Mouse (Mus musculus) testis, postnatal 10 days (tissue): ENCODE results near the gene Vangl1.
"Not testable (repeated sequence)": the region's sequence is repeated elsewhere in the genome, so short reads cannot be mapped to it uniquely, and the experiment has no call there.

Experiments
- DNase-seq: peaks from one replicate; pipeline ENCODE4 v3.0.0; 2021; ENCODE audit warnings: low spot score

Vangl1 gene

GRCm38 (mm10) chr3:102203781-102204721 is at the start of gene Vangl1:
Gene Vangl1, minus strand, starts transcription at chr3:102204693.
- peak; percentile 84 for DNase-seq

GRCm38 (mm10) chr3:102253554-102253953 is 49.1 kb upstream of the Vangl1 start:
- peak; percentile 30 for DNase-seq

DNA sequence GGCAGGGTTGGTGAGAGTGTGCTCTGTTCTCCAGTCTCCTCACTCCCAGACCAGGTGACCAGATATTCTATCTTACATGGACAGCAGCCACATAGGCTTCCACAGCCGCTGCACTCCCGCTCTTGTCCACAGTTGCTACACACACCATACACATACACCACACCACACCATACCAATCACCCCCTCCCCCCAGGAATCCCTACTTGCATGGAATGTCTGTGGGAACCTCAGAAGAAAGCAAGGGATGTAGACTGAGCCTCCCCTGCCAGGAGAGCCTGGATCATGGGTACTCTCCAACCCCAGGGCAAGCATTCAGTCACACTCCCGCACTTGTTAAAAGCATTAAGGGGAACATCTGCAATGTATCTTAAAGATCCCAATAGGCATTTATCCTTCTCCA is 48.4 kb upstream of the Vangl1 start:
- peak; percentile 31 for DNase-seq

- DNase-seq = peak; percentile 25
Measured at GRCm38 (mm10) chr3:102250873-102251272, 46.4 kb upstream of the Vangl1 start.

DNA sequence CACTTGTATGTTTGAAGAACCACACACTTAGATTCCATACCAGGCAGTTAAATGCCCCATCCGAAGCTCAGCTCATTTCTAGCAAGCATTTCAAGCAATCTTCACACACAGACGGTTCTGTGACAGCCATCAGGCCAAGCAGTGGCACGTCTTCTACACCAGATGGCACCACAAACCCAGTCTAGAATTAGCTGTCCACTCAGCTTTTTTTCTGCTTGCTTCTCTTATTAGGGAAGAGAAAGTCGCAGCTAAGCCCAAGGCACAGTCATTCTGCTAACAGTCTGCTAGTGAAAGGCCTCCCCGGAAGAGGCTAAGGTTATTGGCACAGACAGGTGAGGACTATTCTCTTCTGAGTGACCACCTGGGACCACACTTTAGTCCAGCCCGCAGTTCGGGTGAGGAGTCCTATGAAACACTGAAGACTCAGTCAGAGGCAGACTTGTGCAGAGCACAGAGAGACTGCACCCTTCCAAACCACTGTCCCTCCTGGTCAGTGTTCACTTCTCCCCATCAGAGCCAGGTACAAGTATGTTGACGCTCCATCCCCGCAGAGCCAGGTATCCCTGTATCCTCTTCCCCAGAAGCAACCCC is 45.0 kb upstream of the Vangl1 start:
- peak; percentile 73 for DNase-seq

DNA sequence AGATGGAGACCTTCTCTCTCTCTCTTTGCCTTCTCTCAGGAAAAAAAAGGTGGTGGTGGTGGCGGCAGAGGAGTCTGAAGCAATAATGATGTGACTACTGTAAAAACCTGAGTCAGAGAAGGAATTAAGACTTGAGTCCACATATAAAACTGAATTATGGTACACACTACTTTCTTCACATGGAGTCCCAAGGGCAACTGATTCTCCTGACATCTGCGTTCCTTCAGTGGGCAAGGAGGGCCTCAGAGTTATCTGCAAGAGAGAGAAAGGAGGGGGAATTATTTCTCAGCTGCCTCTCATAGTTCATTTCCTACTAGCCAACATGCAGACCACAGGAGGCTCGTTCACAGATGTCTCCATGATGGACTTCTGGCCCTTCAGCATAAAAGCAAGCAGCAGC is 40.1 kb upstream of the Vangl1 start:
- peak; percentile 9 for DNase-seq

DNA sequence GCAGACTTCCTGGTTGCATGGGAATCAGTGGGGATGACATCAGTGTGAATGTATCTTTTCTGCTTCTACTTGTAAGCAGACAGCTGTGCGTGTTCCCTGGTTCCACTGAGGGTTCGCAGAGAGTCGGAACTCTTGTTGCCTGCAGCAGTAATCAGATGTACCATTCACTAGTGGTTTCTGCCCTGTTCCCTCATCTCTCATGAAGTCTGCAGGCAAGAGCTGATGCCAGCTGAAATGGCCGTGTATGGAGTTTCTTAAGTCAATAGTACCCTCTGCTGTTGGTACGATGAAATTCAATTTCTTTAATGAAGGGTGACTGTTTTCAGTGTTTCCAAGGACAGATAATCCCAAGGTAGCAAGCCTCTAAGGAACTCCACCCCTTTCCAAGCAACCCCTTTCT is 38.4 kb upstream of the Vangl1 start:
- peak; percentile 43 for DNase-seq

DNA sequence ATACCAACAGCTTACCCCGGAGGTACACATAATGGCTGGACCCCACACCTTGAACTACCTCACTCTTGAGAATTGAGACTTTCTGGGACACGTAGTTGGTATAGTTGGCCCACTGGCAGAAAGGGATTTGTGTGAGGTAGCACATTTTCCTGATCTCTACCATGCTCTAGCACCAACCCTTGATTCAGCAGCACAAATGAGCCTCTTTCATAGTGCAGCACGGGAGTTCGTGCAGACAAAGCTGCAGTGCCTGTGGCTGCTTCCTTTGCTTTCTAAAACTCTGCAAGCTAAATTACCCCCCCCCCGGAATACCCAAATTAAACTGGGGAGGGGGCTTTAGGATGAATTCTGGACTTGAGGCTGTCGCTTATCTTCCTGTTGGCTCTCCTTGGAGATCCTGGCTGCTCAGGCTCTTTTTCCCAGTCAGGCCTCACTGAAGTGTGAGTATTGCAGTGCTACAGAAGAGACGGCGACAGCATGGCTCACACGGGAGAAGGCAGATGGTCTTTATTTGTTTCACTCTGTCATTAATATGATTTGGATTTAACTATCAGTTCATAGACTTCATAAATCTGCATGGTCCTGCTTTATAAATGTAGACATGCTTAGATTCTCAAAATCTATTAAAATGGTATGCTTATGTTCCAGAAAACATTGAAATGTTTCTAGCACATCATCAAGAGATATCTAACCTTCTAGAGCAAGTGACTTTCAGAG is 27.1 kb upstream of the Vangl1 start:
- DNase-seq = no peak

- DNase-seq = peak; percentile 29
Measured at GRCm38 (mm10) chr3:102222756-102223155, 18.3 kb upstream of the Vangl1 start.

DNA sequence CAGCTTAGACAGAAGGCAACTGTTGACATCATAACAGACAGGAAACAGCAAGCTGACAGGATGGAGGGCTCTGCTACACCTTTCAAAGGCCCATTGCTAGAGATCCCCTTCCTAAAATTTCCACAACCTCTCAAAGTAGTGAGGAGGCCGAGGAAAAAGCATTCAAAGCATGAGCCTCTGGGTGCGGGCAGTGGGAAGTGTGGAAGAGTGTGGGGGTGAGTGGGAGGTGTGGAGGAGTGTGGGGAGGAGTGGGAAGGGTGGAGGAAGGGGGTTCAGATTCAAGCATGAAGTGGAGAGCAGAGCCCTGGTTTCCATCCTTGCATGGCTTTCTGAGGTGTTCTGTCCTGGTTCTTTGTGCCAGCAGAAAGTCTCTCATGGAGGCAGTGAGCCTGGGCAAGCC is 13.8 kb upstream of the Vangl1 start:
- peak; percentile 26 for DNase-seq

DNA sequence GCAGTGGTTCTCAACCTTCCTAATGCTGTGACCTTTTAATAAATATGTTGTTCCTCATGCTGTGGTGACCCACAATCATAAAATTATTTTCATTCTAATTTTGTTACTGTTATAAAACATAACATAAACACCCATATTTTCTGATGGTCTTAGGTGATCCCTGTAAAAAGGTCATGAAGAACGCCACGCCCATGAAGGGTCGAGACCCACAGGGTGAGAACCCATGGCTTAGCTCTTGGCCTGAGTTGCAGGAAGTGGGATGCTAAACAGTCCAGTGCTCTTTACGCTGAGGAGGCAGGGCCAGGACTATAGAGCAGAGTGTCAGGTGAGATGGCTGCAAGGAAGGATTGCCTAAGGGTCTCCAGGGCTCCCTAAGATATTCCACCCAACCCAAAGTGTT is 10.2 kb upstream of the Vangl1 start:
- no peak for DNase-seq

DNA sequence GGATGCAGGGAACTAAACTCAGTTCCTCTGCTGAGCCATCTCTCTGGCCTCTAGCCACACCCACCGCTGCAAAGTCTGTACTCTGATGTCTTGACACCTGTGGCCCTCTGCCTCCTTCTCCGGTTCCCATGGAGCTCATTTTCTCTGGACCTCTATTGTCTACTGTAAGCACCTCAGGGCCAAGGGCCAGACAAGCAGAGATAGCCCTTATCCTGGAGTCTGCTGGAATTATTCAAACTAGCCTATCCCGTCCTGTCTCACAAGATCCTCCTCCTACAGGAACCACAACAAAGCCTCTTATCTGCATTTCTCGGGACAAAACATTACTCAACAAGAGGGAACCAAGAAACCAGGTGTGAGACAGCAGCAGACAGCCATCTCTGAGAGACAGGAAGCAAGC is 9.8 kb upstream of the Vangl1 start:
- peak; percentile 34 for DNase-seq

- no peak for DNase-seq
Measured at GRCm38 (mm10) chr3:102212896-102213295, 8.4 kb upstream of the Vangl1 start.

GRCm38 (mm10) chr3:102212336-102212735 is 7.8 kb upstream of the Vangl1 start:
- no peak for DNase-seq

GRCm38 (mm10) chr3:102211340-102211739 is 6.8 kb upstream of the Vangl1 start:
- no peak for DNase-seq

DNA sequence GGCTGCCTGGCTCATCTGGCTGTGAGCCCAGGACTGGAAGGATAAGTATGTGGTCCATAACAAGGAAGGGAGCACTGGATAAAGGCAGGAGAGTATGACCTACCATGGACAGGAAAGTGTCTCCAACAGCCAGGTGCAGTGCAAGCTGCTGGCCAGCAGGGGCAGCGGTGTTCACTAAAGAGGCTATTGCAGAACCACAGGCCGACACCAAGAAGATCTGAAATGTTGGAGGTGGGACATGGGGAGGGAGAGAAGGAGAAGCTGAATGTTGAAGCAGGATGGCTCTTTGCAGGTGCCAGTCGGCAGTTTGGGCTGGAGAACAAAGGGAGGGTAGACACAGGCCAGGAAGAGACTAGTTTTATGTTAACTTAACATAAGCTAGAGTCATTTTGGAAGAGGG is 6.3 kb upstream of the Vangl1 start:
- DNase-seq = peak; percentile 67

DNA sequence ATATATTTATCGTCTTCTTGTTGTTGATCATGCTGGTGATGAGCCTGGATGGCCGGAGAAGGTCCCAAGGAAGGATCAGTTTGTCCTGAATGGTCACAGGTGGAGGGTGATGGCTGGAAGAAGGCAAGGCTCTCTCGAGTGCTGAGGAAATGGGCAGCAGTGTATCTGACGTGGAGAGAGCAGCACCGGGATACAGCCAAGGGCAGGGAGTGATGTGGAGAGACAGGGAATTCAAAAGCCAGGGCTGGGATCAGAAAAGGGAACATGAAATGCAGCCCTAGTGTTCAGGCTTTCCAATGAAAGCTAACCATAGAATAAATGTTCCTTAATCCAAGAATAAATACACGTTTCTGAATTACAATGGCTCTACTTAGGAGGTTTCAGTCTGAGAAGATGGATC is 4.4 kb upstream of the Vangl1 start:
- no peak for DNase-seq

DNA sequence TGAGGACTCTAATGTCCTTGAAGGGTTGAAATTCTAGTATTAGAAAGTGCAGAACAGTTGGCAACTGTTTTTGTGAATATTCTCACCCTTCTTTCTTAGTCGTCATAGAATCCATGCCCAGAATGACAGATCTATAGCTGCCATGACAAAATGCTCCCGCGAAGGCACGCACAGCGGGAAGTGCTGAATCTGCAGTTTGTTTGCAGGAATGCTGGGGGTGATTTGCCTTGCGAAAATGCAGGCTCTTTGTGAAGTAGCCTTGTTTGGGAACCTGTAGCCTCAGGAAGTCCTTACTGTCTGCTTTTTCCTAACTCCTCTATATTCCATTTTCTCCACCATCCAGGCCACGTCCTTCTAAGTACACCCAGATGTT is 951 bp upstream of the Vangl1 start:
- DNase-seq = no peak

DNA sequence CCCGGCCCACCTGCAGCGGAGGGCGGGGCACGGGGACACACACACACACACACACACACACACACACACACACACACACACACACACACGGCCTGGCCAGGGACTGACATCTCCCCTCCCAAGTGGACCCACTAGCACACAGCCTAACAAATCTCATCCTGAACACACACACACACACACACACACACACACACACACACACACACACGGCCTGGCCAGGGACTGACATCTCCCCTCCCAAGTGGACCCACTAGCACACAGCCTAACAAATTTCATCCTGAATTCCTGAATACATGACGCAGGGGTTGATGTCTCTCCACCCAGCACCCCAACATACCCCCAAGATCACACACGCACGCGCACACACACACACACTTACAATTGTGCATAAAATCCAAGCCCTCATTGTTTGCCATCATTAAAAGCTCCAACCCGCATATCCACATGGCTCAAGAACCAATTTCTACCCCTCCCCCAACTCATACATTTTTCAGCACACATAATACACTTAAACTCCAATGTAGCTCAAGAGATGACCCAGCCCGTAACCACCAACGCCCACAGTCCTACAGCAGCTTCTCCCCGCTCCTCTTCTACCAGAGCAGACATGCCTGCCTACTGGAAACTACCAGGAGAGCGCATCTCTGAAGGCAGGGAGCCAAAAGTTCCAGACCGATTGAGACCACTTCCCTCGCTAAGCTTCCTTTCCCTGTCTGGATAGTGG is 403 bp upstream of the Vangl1 start:
- not testable (repeated sequence) for DNase-seq

GRCm38 (mm10) chr3:102203131-102203530 is 1.4 kb downstream of the Vangl1 start:
- DNase-seq = no peak

- DNase-seq = no peak
Measured at GRCm38 (mm10) chr3:102199991-102200390, 4.5 kb downstream of the Vangl1 start.

GRCm38 (mm10) chr3:102199226-102199625 is 5.3 kb downstream of the Vangl1 start:
- no peak for DNase-seq
